Mouse (Mus musculus): Measurements from ENCODE around the gene Zbtb22.
"Not testable (repeated sequence)": the region's sequence is repeated elsewhere in the genome, so short reads cannot be mapped to it uniquely, and the experiment has no call there.

Zbtb22 gene

GRCm38 (mm10) chr17:33903911-33904651 lies 11.6 kb upstream of the Zbtb22 start:
- DNase-seq (ENCODE audit: low spot score) = not testable (repeated sequence)

GRCm38 (mm10) chr17:33904835-33905234 lies 10.9 kb upstream of the Zbtb22 start, which contains the start of gene Platr17:
TSS of gene Platr17 (plus strand) at chr17:33905135.
- DNase-seq (ENCODE audit: low spot score) = not testable (repeated sequence)

- DNase-seq (ENCODE audit: low spot score) = no peak
These were observed 7.2 kb upstream of the Zbtb22 start for GRCm38 (mm10) chr17:33908331-33909076.

GRCm38 (mm10) chr17:33909077-33909868 lies 6.4 kb upstream of the Zbtb22 start, which contains the start of gene Daxx:
TSS of gene Daxx (plus strand) at chr17:33909414.
- peak; percentile 99 for DNase-seq (ENCODE audit: low spot score)

- DNase-seq (ENCODE audit: low spot score) = peak; percentile 55
These were observed 5.8 kb upstream of the Zbtb22 start for GRCm38 (mm10) chr17:33909869-33910250.

GRCm38 (mm10) chr17:33910346-33911051 lies 5.2 kb upstream of the Zbtb22 start:
- no peak for DNase-seq (ENCODE audit: low spot score)

- no peak for DNase-seq (ENCODE audit: low spot score)
These were observed 4.5 kb upstream of the Zbtb22 start for GRCm38 (mm10) chr17:33911052-33911812.

DNA sequence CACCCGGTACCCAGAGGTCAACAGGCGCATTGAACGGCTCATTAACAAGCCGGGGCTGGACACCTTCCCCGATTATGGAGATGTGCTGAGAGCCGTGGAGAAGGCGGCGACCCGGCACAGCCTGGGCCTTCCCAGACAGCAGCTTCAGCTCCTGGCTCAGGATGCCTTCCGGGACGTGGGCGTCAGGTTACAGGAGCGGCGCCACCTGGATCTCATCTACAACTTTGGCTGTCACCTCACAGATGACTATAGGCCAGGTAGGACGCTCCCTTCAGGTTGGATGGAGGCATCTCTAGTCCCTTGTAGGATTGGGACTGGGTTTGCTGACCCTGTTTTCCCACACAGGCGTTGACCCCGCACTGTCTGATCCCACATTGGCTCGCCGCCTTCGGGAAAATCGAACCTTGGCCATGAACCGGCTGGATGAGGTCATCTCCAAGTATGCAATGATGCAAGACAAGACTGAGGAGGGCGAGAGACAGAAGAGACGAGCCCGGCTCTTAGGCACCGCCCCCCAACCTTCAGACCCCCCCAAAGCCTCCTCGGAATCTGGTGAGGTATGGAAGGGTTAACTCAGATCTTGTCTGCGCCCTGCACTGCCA lies 3.8 kb upstream of the Zbtb22 start:
- no peak for DNase-seq (ENCODE audit: low spot score)

DNA sequence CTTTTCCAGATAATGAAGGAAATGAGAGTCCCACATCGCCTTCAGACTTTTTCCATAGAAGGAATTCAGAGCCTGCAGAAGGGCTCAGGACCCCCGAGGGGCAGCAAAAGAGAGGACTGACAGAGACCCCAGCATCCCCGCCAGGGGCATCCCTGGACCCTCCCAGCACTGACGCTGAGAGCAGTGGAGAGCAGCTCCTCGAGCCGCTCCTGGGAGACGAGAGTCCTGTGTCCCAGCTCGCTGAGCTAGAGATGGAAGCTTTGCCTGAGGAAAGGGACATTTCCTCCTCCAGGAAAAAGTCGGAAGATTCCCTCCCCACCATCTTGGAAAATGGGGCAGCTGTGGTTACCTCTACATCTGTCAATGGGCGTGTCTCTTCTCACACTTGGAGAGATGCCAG lies 2.4 kb upstream of the Zbtb22 start:
- DNase-seq (ENCODE audit: low spot score) = no peak

- DNase-seq (ENCODE audit: low spot score) = no peak
These were observed 1.8 kb upstream of the Zbtb22 start for GRCm38 (mm10) chr17:33913905-33914304.

- DNase-seq (ENCODE audit: low spot score) = no peak
These were observed 724 bp upstream of the Zbtb22 start for GRCm38 (mm10) chr17:33914969-33915391.

DNA sequence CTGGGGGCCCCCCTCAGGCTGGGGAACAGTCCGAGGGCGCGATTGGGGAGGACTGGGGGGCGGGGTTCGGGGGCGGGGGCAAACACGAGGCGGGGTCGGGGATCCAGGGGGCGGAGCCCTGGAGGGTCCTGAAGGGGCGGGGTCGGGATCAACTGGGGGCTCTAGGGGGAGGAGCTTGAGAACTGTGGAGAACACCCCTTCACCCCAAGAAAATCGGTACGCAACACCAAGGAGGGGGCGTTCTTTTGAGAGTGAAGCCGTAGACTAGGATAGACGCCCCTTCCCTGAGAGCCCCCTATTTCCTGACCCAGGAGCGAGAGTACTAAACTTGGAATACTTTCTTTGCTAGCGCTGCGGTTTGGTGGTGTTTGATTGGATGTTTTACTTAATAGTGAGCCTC lies 590 bp downstream of the Zbtb22 start:
- DNase-seq (ENCODE audit: low spot score) = peak; percentile 33

DNA sequence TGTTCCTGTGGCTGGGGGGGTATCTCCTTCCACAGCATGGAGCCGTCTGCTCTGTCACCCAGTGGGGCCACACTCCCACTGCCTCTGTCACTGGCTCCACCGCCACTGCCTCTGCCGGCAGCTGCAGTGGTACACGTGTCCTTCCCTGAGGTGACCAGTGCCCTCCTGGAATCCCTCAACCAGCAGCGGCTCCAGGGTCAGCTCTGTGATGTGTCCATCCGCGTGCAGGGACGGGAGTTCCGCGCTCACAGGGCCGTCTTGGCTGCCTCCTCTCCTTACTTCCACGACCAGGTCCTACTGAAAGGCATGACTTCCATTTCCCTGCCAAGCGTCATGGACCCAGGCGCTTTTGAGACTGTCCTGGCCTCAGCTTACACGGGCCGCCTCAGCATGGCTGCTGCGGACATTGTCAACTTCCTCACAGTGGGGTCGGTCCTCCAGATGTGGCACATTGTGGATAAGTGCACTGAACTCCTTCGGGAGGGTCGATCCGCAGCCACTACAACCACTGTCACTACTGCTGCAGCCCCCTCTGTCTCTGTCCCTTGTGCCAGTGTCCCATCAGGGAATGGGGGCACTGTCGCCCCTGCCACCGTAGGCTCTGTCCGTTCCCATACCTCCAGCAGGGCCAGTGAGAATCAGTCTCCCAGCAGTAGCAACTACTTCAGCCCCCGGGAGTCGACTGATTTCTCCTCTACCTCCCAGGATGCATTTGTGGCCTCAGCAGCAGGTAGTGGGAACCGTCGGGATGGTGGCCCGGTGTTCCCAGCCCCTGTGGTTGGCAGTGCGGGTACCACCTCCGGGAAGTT lies 1.3 kb downstream of the Zbtb22 start:
- no peak for DNase-seq (ENCODE audit: low spot score)

DNA sequence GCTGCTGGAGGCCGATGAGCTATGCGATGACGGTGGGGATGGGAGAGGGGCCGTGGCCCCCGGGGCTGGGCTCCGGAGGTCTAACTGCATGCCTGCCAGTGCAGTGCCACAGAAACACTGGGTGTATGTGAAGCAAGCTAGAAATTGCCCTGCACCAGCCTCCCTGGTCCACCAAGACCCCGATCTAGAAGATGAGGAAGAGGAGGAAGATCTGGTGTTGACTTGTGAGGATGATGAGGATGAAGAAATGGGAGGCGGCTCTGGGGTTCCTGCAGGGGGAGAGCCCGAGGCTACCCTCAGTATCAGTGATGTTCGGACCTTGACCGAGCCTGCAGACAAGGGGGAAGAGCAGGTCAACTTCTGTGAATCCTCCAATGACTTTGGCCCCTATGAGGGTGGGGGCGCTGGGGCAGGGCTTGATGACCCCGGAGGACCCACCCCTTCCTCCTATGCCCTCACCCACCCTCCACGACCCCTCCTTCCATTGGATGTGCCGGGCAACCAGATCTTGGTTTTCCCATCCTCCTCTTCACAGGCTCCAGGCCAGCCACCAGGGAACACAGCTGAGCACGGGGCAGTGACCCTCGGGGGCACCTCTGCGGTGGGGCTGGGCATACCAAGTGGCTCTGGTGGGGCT lies 2.1 kb downstream of the Zbtb22 start:
- no peak for DNase-seq (ENCODE audit: low spot score)

GRCm38 (mm10) chr17:33918293-33919203 lies 2.8 kb downstream of the Zbtb22 start:
- DNase-seq (ENCODE audit: low spot score) = no peak

DNA sequence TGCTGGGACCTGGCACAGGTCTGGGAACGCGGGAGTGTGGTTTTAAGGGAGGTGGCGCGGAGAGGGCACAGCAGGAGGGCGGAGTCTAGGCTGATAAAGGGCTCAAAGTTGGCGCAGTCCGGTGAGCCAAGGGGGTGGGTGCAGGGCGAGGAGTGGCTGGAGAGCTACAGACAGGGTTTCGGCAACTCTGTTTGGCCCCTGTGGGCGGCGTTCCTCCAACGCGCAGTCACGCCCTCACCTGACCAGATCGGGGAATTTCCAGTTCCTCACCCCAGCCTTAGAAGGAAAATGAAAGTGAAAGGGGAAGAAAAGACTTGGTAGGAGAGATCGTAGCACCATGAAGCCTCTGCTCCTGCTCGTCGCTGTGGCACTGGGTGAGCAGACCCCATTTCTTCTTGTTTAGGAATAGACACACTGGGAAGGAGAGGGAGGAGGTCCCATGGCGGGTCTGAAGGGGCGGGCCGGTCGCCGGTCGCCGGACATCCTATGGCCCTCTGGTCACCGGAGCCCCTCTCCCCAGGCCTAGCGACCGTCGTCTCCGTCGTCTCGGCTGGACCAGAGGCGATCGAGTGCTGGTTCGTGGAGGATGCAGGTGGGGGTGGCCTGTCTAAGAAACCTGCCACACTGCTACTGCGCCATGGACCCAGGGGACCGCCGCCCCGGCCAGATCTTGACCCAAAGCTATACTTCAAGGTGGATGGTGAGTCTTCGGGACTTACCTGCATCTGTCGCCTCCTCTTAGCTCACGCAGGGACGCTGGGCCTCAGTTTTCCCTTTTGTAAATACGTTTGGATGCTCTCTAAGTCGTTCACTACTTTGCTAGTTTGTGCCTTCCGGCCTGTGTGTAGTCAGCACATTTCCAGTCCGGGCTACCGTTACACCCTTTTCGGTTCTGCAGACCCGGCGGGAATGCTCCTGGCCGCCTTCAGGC lies 3.9 kb downstream of the Zbtb22 start:
- peak; percentile 71 for DNase-seq (ENCODE audit: low spot score)
